7 mouse cellular contexts compared by ENCODE assay signal in the genomic region with DNA sequence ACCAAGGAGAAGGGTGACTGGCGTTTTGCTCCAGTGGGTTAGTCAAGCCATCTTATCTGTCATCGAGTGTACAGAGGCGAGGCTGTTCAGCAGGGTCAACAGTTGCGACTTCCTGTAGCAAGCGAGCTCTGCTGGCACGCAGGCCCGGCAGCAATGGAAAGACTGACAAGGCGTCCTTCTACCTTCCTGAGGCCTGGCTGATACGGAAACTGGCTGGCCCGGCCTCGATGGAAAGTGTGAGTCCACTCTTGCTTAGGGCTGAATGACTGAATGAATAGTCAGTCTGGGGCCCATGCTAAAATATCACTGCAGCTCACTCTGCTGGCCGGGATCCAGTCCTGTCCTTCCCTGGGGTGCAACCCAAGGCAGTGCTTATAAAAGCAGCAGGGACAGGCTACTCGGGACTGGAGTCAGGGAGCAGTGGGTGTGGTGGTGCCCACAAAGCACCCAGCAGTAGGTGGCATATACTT. TPM values are rescaled to one million over a fixed set of nuclear protein-coding genes. Genes with fewer than 3 reads are reported as not detected.
A peak's percentile ranks its signal among the peaks of the same experiment; 100 is the strongest.
DNase-seq lines count a peak whose midpoint lies in the region; ATAC-seq and TF ChIP-seq lines count a peak whose summit lies in the region.

No protein-coding gene starts in this region.

- H3K36me3 ChIP-seq in intestine, embryonic 15.5 days = no peaks in the 10 kb centered on the region
- no peaks in the 10 kb centered on the region for H3K36me3 ChIP-seq in liver, embryonic 16.5 days (ENCODE audit: control insufficient read depth, insufficient read depth)
- no peaks in the 10 kb centered on the region for H3K36me3 ChIP-seq in thymus, adult 2 months (ENCODE audit: control insufficient read depth, insufficient read depth, low read length)

- no peak overlapping the region for H3K4me2 ChIP-seq in intestine, embryonic 15.5 days (replicated peaks)
- H3K4me2 ChIP-seq in liver, embryonic 16.5 days (ENCODE audit: low read depth, low read length) = no peak overlapping the region

- TF ChIP-seq CTCF in gastrocnemius, adult 2 months (IDR thresholded peaks at IDR 0.05) = no peak
- no peak for TF ChIP-seq CTCF in thymus, adult 2 months (IDR thresholded peaks at IDR 0.05; ENCODE audit: borderline replicate concordance, control insufficient read depth, extremely low read depth, insufficient read depth, low read length, poor library complexity)

- H3K9me3 ChIP-seq in intestine, embryonic 15.5 days = no peaks in the 10 kb centered on the region
- no peaks in the 10 kb centered on the region for H3K9me3 ChIP-seq in liver, embryonic 16.5 days (replicated peaks; ENCODE audit: control insufficient read depth, low read length)

- intact Hi-C loops in gastrocnemius, adult 2 months (cut with DNase I) = no loop called here

- TF ChIP-seq POLR2A in thymus, adult 2 months (IDR thresholded peaks at IDR 0.05; ENCODE audit: control insufficient read depth, extremely low read depth, insufficient read depth, low read length, poor library complexity) = no peak

- peak; percentile 46 for DNase-seq in adipocyte (ENCODE audit: low spot score)
- peak; percentile 87 for DNase-seq in gastrocnemius, adult 2 months
- no peak for DNase-seq in thymus, adult 2 months
- DNase-seq in layer of hippocampus, adult 9-11 months = no peak
- DNase-seq in layer of hippocampus, postnatal 14 days (ENCODE audit: low spot score in 2 of 2) = no peak

- H3K9ac ChIP-seq in intestine, embryonic 15.5 days = no peak overlapping the region
- H3K9ac ChIP-seq in liver, embryonic 16.5 days (ENCODE audit: low read depth, low read length) = no peak overlapping the region

- ATAC-seq in intestine, embryonic 15.5 days = peak; percentile 78
- ATAC-seq in liver, embryonic 16.5 days (ENCODE audit: low read depth) = peak; percentile 30; the same call in 1 of the 2 replicates

- 0 out of 2 replicates have a peak, but pooled peaks cover 4% of the 10 kb centered on the region for H3K4me1 ChIP-seq in intestine, embryonic 15.5 days (replicated peaks)
- peaks cover 4% of the 10 kb centered on the region; the same call in 1 of the 2 replicates for H3K4me1 ChIP-seq in liver, embryonic 16.5 days (ENCODE audit: control insufficient read depth, low read depth, low read length)
- no peaks in the 10 kb centered on the region for H3K4me1 ChIP-seq in thymus, adult 2 months (replicated peaks; ENCODE audit: control insufficient read depth, insufficient read depth, low read length)

- no peaks in the 10 kb centered on the region for H3K27me3 ChIP-seq in intestine, embryonic 15.5 days (replicated peaks)
- H3K27me3 ChIP-seq in liver, embryonic 16.5 days (ENCODE audit: control insufficient read depth, insufficient read depth, low read depth, low read length) = no peaks in the 10 kb centered on the region
- no peaks in the 10 kb centered on the region for H3K27me3 ChIP-seq in thymus, adult 2 months (ENCODE audit: control insufficient read depth, insufficient read depth, low read length)

- peak overlapping the region; percentile 74 for H3K27ac ChIP-seq in gastrocnemius, adult 2 months
- H3K27ac ChIP-seq in intestine, embryonic 15.5 days = no peak overlapping the region
- H3K27ac ChIP-seq in liver, embryonic 16.5 days (ENCODE audit: low read length) = no peak overlapping the region
- no peak overlapping the region for H3K27ac ChIP-seq in thymus, adult 2 months (ENCODE audit: control insufficient read depth, insufficient read depth, low read length)

- 41% methylated on average over 13 of the region's 13 CpGs for WGBS in intestine, embryonic 15.5 days
- WGBS in liver, embryonic 16.5 days (ENCODE audit: insufficient replicate concordance) = 13% methylated on average over 13 of the region's 13 CpGs
- 61% methylated on average over 13 of the region's 13 CpGs for WGBS in thymus, adult 2 months

- H3K4me3 ChIP-seq in gastrocnemius, adult 2 months = peak overlapping the region; percentile 9; the same call in 1 of the 2 replicates
- no peak overlapping the region for H3K4me3 ChIP-seq in intestine, embryonic 15.5 days (replicated peaks)
- no peak overlapping the region for H3K4me3 ChIP-seq in liver, embryonic 16.5 days (ENCODE audit: low read depth, low read length)
- H3K4me3 ChIP-seq in thymus, adult 2 months (ENCODE audit: control insufficient read depth, insufficient read depth, low read length) = no peak overlapping the region

RNA-seq across cellular contexts. Expression of a gene that starts 27.0 kb away (rescaled TPM):
- total RNA-seq in gastrocnemius, adult 2 months (2021) = 10 to 100 TPM; 76.4 to 93.3 TPM
- 23.5 and 24.0 TPM in 2 replicates for polyA plus RNA-seq in intestine, embryonic 15.5 days (2015; fragmentation: Nextera tagmentation; extraction: Ambion mirVana)
- polyA plus RNA-seq in liver, embryonic 16.5 days (2015; fragmentation: Nextera tagmentation; extraction: Ambion mirVana) = 7.4 and 7.5 TPM in 2 replicates
- 10.7 and 13.8 TPM in 2 replicates for polyA plus RNA-seq in thymus, adult 2 months (2012; rRNA removed)
- 10 to 100 TPM; 39.5 to 40.3 TPM for total RNA-seq in layer of hippocampus, postnatal 14 days (2021)

RNA-seq across cellular contexts. Expression of a gene that starts 41.9 kb away (rescaled TPM):
- not detected for total RNA-seq in gastrocnemius, adult 2 months (2021)
- 80.6 and 81.8 TPM in 2 replicates for polyA plus RNA-seq in intestine, embryonic 15.5 days (2015; fragmentation: Nextera tagmentation; extraction: Ambion mirVana)
- polyA plus RNA-seq in liver, embryonic 16.5 days (2015; fragmentation: Nextera tagmentation; extraction: Ambion mirVana) = 0.15 and 0.60 TPM in 2 replicates
- 0.09 and 0.22 TPM in 2 replicates for polyA plus RNA-seq in thymus, adult 2 months (2012; rRNA removed)
- 10 to 100 TPM in 1 of 2 experiments, 1 to 10 TPM in 1; 2.1 to 15.4 TPM for total RNA-seq in layer of hippocampus, postnatal 14 days (2021)

Comparison
In these comparisons a context has a peak if more than half of its experiments do, and no peak if none do; other contexts are left out.
1. DNase-seq: peak in adipocyte (single experiment) and gastrocnemius, adult 2 months (single experiment); none in thymus, adult 2 months (single experiment), layer of hippocampus, adult 9-11 months (single experiment) and layer of hippocampus, postnatal 14 days (0 of 2).
2. RNA of a gene that starts 41.9 kb away (polyA plus RNA-seq): 80.6 to 81.8 TPM in intestine, embryonic 15.5 days; 0.15 to 0.60 TPM in liver, embryonic 16.5 days and 0.09 to 0.22 TPM in thymus, adult 2 months; every median in the first group is over 10 times any median in the second.